Mouse (Mus musculus) embryo, embryonic 11 days (tissue): ENCODE data around the gene Trpc3.
A peak's percentile ranks its signal among the peaks of the same experiment; 100 is the strongest.

Experiments
- DNase-seq: peaks from one replicate; pipeline ENCODE4 v3.0.0-alpha.2; 2015

Gene Trpc3

DNA sequence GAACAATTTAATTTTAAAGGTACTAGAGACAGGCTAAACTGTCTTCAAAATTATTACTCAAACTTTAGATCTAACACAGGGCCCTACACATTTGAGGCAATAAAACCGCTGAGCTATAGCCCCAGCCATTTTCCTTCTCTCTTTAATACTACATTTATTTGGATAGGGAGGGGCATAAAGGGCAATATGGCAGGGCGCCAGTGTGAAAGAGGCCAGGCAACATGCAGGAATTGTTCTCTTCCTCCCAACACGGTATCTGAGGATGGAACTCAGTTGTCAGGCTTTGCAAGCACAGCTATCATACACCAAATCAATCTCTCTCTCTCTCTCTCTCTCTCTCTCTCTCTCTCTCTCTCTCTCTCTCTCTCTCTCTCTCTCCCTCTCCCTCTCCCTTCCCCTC, 91.2 kb downstream of the Trpc3 start:
- DNase-seq, result no peak

DNA sequence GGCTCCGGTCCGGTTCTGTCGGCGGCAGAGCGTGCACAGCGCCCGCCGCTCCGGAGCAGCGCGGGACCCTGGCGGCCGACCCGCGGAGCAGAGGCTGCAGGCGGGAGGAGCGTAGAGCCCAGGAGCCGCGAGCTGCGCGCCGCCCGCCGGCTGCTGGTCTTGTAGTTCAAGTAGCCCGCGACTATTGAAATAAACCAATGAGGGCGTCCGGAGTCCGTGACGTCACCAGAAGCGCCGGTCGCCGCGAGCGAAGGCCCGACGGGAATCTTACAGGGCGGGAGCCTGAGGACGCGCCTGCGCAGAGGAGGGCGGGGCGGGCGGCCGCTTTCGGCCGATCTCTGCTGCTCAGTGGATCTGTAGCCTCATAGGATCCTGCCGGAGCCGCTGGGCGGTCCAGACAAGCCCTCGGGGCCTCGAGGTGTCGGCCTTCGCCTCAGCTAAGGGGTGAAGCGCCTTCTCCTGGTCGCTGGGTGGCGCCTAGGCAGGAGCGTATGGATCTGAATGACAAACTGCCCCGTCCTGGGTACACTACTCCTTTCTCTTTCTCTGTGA, 118.1 kb downstream of the Trpc3 start, which contains the start of gene Ccna2:
TSS of gene Ccna2 (minus strand) at position 324 of the 552 bp plus-strand sequence.
- peak; percentile 98 for DNase-seq

DNA sequence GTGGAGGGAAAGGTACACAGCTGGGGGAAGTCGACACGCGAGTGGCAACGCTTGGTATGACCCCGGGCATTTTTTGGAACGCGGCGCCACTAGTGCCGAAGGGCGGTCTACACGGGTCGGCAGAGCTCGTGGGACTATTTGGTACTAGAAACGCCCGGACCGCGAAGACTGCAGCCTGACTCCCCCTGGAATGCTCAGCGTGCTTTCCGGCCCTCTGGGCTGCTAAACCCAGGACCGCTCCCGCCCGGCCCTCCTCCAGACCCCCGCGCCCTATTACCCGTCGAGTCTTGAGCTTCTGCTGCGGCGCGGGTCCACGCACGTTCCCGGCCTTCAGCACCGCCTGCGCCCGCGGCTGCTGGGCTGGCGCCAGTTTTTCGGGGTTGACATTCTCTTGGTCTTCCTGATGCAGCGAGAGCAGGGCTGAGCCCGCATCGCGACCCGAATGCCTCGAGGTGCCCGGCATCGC, 118.6 kb downstream of the Trpc3 start:
- no peak for DNase-seq
